Mouse (Mus musculus) G1E (cell line): ENCODE measurements around the gene Gpbp1. TPM values are rescaled to one million over a fixed set of nuclear protein-coding genes. Genes with fewer than 3 reads are reported as not detected.

Experiments
- ATAC-seq: 2 replicates; pipeline ENCODE4 v1.8.0; 2016; ENCODE audit warnings: mild to moderate bottlenecking; ENCODE audit not compliant: insufficient number of reproducible peaks, poor library complexity, low FRiP score, severe bottlenecking; ENCODE audit errors: extremely low read depth
- DNase-seq: peaks from one replicate; pipeline ENCODE4 v3.0.0; 2012; ENCODE audit warnings: low spot score
- H3K27me3 ChIP-seq: 2 replicates; pipeline ENCODE4 v1.6.1; 2012; ENCODE audit warnings: mild to moderate bottlenecking, low read length, inconsistent platforms; ENCODE audit not compliant: insufficient read depth
- H3K36me3 ChIP-seq: replicated peaks from 2 replicates; pipeline ENCODE3; 2012; ENCODE audit warnings: mild to moderate bottlenecking, inconsistent platforms
- H3K4me1 ChIP-seq: 2 replicates; pipeline ENCODE4 v1.6.1; 2012; ENCODE audit warnings: low read depth, low read length, inconsistent platforms, mixed read lengths; ENCODE audit not compliant: insufficient read depth
- H3K4me3 ChIP-seq: 2 replicates; pipeline ENCODE4 v1.5.1; 2012; ENCODE audit warnings: low read depth, mild to moderate bottlenecking, inconsistent platforms, low read length, moderate library complexity, mixed read lengths
- H3K9me3 ChIP-seq: replicated peaks from 2 replicates; pipeline ENCODE4 v1.6.1; 2012; ENCODE audit warnings: inconsistent platforms
- CTCF ChIP-seq: IDR thresholded peaks from 2 replicates; pipeline ENCODE4 v1.5.1; 2012; ENCODE audit warnings: low read depth, low read length, inconsistent platforms, mixed read lengths
- GATA1 ChIP-seq: IDR thresholded peaks from 2 replicates; pipeline ENCODE4 v1.6.1; 2012; ENCODE audit warnings: borderline replicate concordance, low read length, inconsistent platforms, mixed read lengths
- GATA2 ChIP-seq: IDR thresholded peaks from 2 replicates; pipeline ENCODE4 v1.6.1; 2012; ENCODE audit warnings: low read depth, low read length, inconsistent platforms, borderline replicate concordance
- POLR2AphosphoS5 ChIP-seq: IDR thresholded peaks from 2 replicates; pipeline ENCODE4 v1.6.1; 2012; ENCODE audit warnings: low read depth, low read length, inconsistent platforms; ENCODE audit not compliant: insufficient replicate concordance
- TAL1 ChIP-seq: conservative IDR thresholded peaks from 2 replicates; pipeline ENCODE4 v1.6.1; 2012; ENCODE audit warnings: low read depth, low read length, inconsistent platforms, mixed read lengths
- polyA plus RNA-seq: library from polyadenylated mRNA; stranded (reverse); fragments of >175 nt; gene quantifications from 2 replicates; pipeline ENCODE4 v1.2.3, GENCODE M21; 2012
- total RNA-seq, 2 experiments: library from RNA; stranded (forward) in 1 of 2; stranded (reverse) in 1 of 2; fragments of 200-1000 nt in 1 of 2; fragments of >200 nt in 1 of 2; fragmentation: Nextera tagmentation in 1 of 2; gene quantifications; 2 replicates each; pipeline ENCODE4 v1.2.3; 2014 to 2017

Gpbp1 gene
- total and polyA plus RNA-seq, 3 experiments, result 11.4 to 160 (median 153) TPM

DNA sequence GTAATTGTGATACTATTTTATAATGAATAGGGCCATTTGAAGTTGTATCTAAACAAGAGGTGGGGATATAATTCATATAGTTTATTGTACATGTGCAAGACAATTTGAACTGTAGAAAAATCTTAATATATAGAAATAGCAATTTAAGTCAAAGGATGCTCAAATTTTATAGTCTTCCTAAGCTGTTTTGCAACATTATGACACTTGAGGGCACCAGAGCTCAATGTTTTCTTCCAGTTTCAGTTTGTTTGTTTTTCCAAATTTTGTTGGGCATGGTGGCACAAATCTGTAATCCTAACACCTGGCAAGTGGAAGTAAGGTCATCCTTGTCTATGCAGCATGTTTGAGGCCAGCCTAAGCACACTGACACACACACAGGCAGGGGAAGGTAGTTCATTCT, 68.6 kb downstream of the Gpbp1 start:
- no peaks in the 10 kb centered on the region for H3K27me3 ChIP-seq
- no peak for DNase-seq
- no peaks in the 10 kb centered on the region for H3K9me3 ChIP-seq
- H3K4me3 ChIP-seq, result no peak overlapping the region
- H3K4me1 ChIP-seq, result peaks cover 2% of the 10 kb centered on the region; the same call in 1 of the 2 replicates
- H3K36me3 ChIP-seq, result peaks cover 33% of the 10 kb centered on the region
- TF ChIP-seq POLR2AphosphoS5, result no peak
- ATAC-seq, result no peak

DNA sequence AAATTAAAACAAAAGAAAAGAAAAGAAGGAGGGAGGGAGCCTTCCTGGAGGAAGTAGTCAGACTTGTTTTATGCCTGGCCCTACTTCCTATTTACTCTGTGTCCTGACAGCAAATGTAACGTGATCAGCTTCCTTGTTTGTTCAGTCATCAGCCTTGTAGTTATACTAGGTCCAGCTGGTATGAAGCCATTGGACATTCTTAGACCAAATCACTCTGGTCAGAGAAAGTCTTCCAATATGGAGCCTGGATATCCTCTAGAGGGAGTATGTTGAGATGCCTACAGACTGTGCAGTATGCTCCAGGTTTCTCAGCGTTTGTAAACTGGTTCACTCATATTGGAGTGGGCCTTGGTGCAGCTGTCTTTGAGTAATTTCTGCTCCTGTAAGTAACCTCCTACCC, 71.8 kb downstream of the Gpbp1 start:
- ATAC-seq (no peak), DNase-seq (no peak)
- TF ChIP-seq TAL1, result no peak
- no peak for TF ChIP-seq CTCF
- no peak for TF ChIP-seq GATA1
- no peak for TF ChIP-seq GATA2
- TF ChIP-seq POLR2AphosphoS5, result no peak
- Histone ChIP-seq H3K4me1 (peaks cover 2% of the 10 kb centered on the region; the same call in 1 of the 2 replicates), H3K9me3 (no peaks in the 10 kb centered on the region), H3K36me3 (peaks cover 17% of the 10 kb centered on the region), H3K4me3 (no peak overlapping the region), H3K27me3 (no peaks in the 10 kb centered on the region)

DNA sequence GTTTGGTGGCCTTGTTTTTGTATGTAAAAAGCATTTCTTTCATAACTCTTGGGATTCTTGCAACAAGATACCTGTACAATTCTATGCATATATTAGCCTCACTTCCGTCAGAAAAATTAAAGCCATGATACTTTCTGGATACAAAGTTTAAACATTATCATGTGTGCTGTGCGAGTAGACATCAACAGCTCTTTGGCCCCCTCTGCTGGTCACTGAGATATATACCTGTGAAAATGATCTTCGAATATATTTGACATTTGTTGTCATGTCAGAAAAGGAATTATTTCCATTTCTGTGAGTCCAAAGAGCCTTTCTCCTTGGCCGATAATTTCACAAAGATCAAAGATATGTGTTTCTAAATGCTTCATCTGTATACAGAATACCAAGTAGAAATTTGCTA, 76.8 kb downstream of the Gpbp1 start:
- peaks cover 2% of the 10 kb centered on the region; the same call in 1 of the 2 replicates for H3K4me1 ChIP-seq
- no peak overlapping the region for H3K4me3 ChIP-seq
- ATAC-seq, result peak; percentile 40; the same call in 1 of the 2 replicates
- TF ChIP-seq CTCF (peak; percentile 23; the same call in 1 of the 2 replicates), TAL1 (no peak), GATA1 (no peak)
- H3K36me3 ChIP-seq, result no peaks in the 10 kb centered on the region
- H3K27me3 ChIP-seq, result peaks cover 4% of the 10 kb centered on the region; the same call in 1 of the 2 replicates
- H3K9me3 ChIP-seq, result no peaks in the 10 kb centered on the region
- DNase-seq, result peak; percentile 25

DNA sequence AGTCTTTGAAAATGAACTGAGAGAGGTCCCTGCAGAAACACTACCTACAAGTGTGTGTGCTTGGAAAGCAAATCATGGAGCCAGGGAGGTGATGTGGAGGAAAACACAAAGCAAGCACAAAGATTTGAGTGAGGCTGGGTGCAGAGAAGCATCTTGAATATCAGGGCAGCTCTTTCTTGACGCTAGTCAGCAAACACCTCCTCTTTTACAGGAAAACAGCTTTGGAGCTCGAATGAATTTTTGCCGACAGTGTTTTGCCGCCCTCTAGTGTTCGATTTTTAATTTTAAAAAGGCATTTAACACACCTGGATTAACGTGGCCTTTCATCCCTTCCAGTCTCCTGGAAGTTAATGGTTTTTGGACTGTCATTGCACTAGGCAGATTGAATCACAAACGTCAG, 79.1 kb downstream of the Gpbp1 start:
- peaks cover 2% of the 10 kb centered on the region; the same call in 1 of the 2 replicates for H3K4me1 ChIP-seq
- TF ChIP-seq POLR2AphosphoS5 (no peak), CTCF (peak; percentile 41; the same call in 1 of the 2 replicates)
- no peak overlapping the region for H3K4me3 ChIP-seq
- DNase-seq, result peak; percentile 4
- no peaks in the 10 kb centered on the region for H3K36me3 ChIP-seq
- no peak for ATAC-seq
- peaks cover 9% of the 10 kb centered on the region for H3K27me3 ChIP-seq
- no peaks in the 10 kb centered on the region for H3K9me3 ChIP-seq

DNA sequence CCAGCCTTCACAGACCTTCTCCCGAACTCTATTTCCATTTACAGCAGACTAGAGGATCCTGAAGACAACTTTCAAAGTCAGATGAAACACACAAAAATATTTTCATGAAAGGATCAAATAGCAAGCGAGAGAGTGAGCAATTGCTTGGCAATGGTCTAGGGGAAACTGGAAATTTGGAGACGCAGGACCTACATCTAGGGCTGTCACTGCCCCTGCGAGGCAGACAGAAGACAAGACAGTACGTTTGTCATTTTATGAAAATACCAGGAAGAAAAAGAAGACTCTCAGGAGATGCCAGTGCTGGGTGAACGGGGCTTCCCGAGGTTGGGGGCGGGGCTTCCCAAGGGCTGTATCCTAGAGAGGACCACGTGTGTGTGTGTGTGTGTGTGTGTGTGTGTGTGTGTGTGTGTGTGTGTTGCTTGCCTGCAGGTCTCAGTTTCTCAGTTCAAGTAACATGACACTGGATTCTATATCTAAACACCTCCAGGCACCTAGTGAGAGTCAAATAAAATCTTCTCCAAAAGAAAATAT, 83.0 kb downstream of the Gpbp1 start:
- Histone ChIP-seq H3K9me3 (no peaks in the 10 kb centered on the region), H3K4me1 (peaks cover 2% of the 10 kb centered on the region; the same call in 1 of the 2 replicates), H3K36me3 (no peaks in the 10 kb centered on the region), H3K4me3 (no peak overlapping the region), H3K27me3 (peaks cover 9% of the 10 kb centered on the region)
- ATAC-seq (no peak), DNase-seq (no peak)
- no peak for TF ChIP-seq GATA2
- TF ChIP-seq GATA1, result no peak
- no peak for TF ChIP-seq POLR2AphosphoS5
- TF ChIP-seq CTCF, result no peak
- TF ChIP-seq TAL1, result no peak

DNA sequence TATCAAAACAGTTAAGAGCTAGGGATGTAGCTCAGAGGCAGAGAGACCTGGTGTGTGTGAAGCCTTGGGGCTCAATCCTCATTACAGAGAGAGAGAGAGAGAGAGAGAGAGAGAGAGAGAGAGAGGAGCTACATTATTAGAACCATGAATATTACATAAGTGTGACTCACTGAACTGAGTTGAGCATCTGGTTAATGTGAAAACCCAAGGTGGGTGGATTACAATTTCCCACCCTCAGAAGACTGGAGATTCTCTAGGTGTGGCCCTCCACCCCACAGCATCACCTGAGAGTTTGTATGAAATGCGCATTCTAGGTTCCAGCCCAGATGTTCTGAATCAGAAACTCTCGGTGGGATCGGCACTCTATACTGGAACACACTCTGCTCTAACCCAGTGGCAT, 84.0 kb downstream of the Gpbp1 start:
- DNase-seq (no peak), ATAC-seq (no peak)
- Histone ChIP-seq H3K9me3 (no peaks in the 10 kb centered on the region), H3K27me3 (peaks cover 9% of the 10 kb centered on the region), H3K4me1 (peaks cover 2% of the 10 kb centered on the region; the same call in 1 of the 2 replicates), H3K36me3 (no peaks in the 10 kb centered on the region), H3K4me3 (no peak overlapping the region)
- TF ChIP-seq TAL1, result no peak
- no peak for TF ChIP-seq GATA2
- no peak for TF ChIP-seq GATA1
- TF ChIP-seq POLR2AphosphoS5, result no peak
- TF ChIP-seq CTCF, result no peak

DNA sequence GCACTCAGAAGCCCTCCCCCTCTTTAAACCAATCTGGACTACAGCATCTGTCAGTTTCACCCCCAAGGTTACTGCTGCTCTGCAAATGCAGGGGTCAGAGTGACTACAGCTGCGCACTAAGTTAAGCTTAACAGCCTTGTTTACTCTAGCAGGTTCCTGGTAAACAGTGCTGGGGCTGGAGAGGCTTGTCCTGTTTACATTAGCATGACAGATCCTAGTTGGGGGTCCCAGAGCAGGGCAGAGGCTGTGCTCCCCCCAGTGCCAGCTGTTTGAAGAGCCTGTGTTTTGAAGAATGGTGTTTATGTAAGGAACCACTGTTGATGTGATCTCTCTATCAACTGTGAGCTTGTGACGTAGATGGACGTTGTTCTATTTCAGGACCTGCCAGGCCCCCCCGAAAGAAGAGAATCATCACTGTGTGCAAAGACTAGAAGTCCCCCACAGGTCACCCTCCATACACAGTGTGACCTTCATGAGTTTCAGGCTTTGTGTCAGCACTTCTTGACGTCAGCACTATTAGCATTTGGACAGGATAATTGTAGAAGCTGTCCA, 92.2 kb downstream of the Gpbp1 start:
- no peaks in the 10 kb centered on the region for H3K4me1 ChIP-seq
- DNase-seq (no peak), ATAC-seq (no peak)
- no peaks in the 10 kb centered on the region for H3K9me3 ChIP-seq
- no peak overlapping the region for H3K4me3 ChIP-seq
- TF ChIP-seq POLR2AphosphoS5 (no peak), CTCF (no peak), GATA1 (no peak), TAL1 (no peak), GATA2 (no peak)
- H3K36me3 ChIP-seq, result no peaks in the 10 kb centered on the region
- peaks cover 7% of the 10 kb centered on the region for H3K27me3 ChIP-seq
